Mouse (Mus musculus) layer of hippocampus, postnatal 36 days (tissue): ENCODE results near the gene Eef2. TPM values are rescaled to one million over a fixed set of nuclear protein-coding genes. Genes with fewer than 3 reads are reported as not detected.
A peak's percentile ranks its signal among the peaks of the same experiment; 100 is the strongest.
"Not testable (repeated sequence)": the region's sequence is repeated elsewhere in the genome, so short reads cannot be mapped to it uniquely, and the experiment has no call there.

Source experiments
- DNase-seq, 2 experiments: peaks; one replicate each; pipeline ENCODE4 v3.0.0; 2022
- total RNA-seq, 2 experiments: library from RNA; stranded (reverse); gene quantifications; 2 replicates each; pipeline ENCODE4 v1.2.3; 2021

The Eef2 gene
- total RNA-seq, 2 experiments from 2014 or later = 868 to 892 TPM

GRCm38 (mm10) chr10:81201807-81202758 lies 25.7 kb downstream of the Eef2 start, which contains the start of gene Nmrk2:
Gene Nmrk2, minus strand, starts transcription at chr10:81202051.
- peak in 1 of 2 experiments; percentile 1 for DNase-seq

GRCm38 (mm10) chr10:81202978-81203720 lies 26.7 kb downstream of the Eef2 start:
- DNase-seq = peak in 1 of 2 experiments; percentile 1

- peak in 1 of 2 experiments; percentile 8 for DNase-seq
Observed at GRCm38 (mm10) chr10:81204137-81204536, 27.7 kb downstream of the Eef2 start.

- DNase-seq = no peak
Observed at GRCm38 (mm10) chr10:81210154-81210553, 33.7 kb downstream of the Eef2 start.

GRCm38 (mm10) chr10:81216260-81216659 lies 39.8 kb downstream of the Eef2 start:
- DNase-seq = no peak

- no peak for DNase-seq
Observed at GRCm38 (mm10) chr10:81216810-81217209, 40.4 kb downstream of the Eef2 start.

GRCm38 (mm10) chr10:81217267-81217666 lies 40.8 kb downstream of the Eef2 start:
- not testable (repeated sequence) for DNase-seq

- DNase-seq = peak in 1 of 2 experiments; percentile 36
Observed at GRCm38 (mm10) chr10:81217964-81218363, 41.5 kb downstream of the Eef2 start.

- DNase-seq = no peak
Observed at GRCm38 (mm10) chr10:81221402-81222015, 45.1 kb downstream of the Eef2 start.

GRCm38 (mm10) chr10:81223731-81224130 lies 47.3 kb downstream of the Eef2 start:
- DNase-seq = not testable (repeated sequence)

- no peak for DNase-seq
Observed at GRCm38 (mm10) chr10:81229735-81230437, 53.5 kb downstream of the Eef2 start.

- peak; percentile 84 for DNase-seq
Observed at GRCm38 (mm10) chr10:81230438-81231332, 54.3 kb downstream of the Eef2 start, which contains the start of gene Atcay. Gene Atcay, minus strand, starts transcription at chr10:81230833.

- DNase-seq = no peak
Observed at GRCm38 (mm10) chr10:81231436-81231835, 55.0 kb downstream of the Eef2 start.

Other genes with a start within 250 kb of the Eef2 start
- 10 to 100 TPM; 17.7 to 19.1 TPM for gene Gadd45b, start 246.6 kb upstream of the Eef2 start, total RNA-seq
- 100 to 1,000 TPM; 161 to 175 TPM for gene Gng7, start 161.7 kb upstream of the Eef2 start, total RNA-seq
- gene Diras1, start 151.0 kb upstream of the Eef2 start, total RNA-seq = 10 to 100 TPM; 96.5 to 98.1 TPM
- 10 to 100 TPM; 69.6 to 71.4 TPM for gene Slc39a3, start 139.2 kb upstream of the Eef2 start, total RNA-seq
- 100 to 1,000 TPM; 174 to 175 TPM for gene Sgta, start 116.5 kb upstream of the Eef2 start, total RNA-seq
- 10 to 100 TPM; 48.9 to 55.3 TPM for gene Thop1, start 106.6 kb upstream of the Eef2 start, total RNA-seq
- under 1 TPM; 0.52 to 0.71 TPM for gene Creb3l3, start 77.8 kb upstream of the Eef2 start, total RNA-seq
- 100 to 1,000 TPM; 132 to 141 TPM for gene Map2k2, start 70.7 kb upstream of the Eef2 start, total RNA-seq
- gene Zbtb7a, start 41.4 kb upstream of the Eef2 start, total RNA-seq = 100 to 1,000 TPM; 109 to 116 TPM
- 10 to 100 TPM; 26.2 to 29.8 TPM for gene Pias4, start 8.7 kb upstream of the Eef2 start, total RNA-seq
- gene Dapk3, start 6.4 kb downstream of the Eef2 start, total RNA-seq = 10 to 100 TPM; 65.6 to 77.8 TPM
- gene 4930442H23Rik, start 7.2 kb downstream of the Eef2 start, total RNA-seq = not detected
- under 1 TPM; 0.20 to 0.25 TPM for gene Nmrk2, start 25.4 kb downstream of the Eef2 start, total RNA-seq
- gene Atcay, start 54.2 kb downstream of the Eef2 start, total RNA-seq = 100 to 1,000 TPM; 150 TPM
- 10 to 100 TPM; 65.7 to 70.0 TPM for gene Zfr2, start 56.5 kb downstream of the Eef2 start, total RNA-seq
- 100 to 1,000 TPM; 227 to 236 TPM for gene Matk, start 76.3 kb downstream of the Eef2 start, total RNA-seq
- 10 to 100 TPM; 32.3 to 36.0 TPM for gene Mrpl54, start 90.3 kb downstream of the Eef2 start, total RNA-seq
- gene Apba3, start 90.3 kb downstream of the Eef2 start, total RNA-seq = 10 to 100 TPM; 39.3 to 56.0 TPM
- gene Tjp3, start 115.0 kb downstream of the Eef2 start, total RNA-seq = 1 to 10 TPM in 1 of 2 experiments, under 1 TPM in 1; 0.65 to 1.7 TPM
- gene Pip5k1c, start 116.3 kb downstream of the Eef2 start, total RNA-seq = 100 to 1,000 TPM; 301 to 304 TPM
- gene Cactin, start 144.5 kb downstream of the Eef2 start, total RNA-seq = 10 to 100 TPM; 28.9 to 30.1 TPM
- 1 to 10 TPM in 1 of 2 experiments, under 1 TPM in 1; 0.91 to 1.1 TPM for gene Tbxa2r, start 152.1 kb downstream of the Eef2 start, total RNA-seq
- gene Gipc3, start 166.6 kb downstream of the Eef2 start, total RNA-seq = 1 to 10 TPM; 1.7 to 1.9 TPM
- gene Hmg20b, start 173.8 kb downstream of the Eef2 start, total RNA-seq = 10 to 100 TPM; 27.6 to 35.0 TPM
- 10 to 100 TPM; 43.5 to 48.4 TPM for gene Mfsd12, start 180.9 kb downstream of the Eef2 start, total RNA-seq
- 1 to 10 TPM; 1.6 to 1.9 TPM for gene 4930404N11Rik, start 189.2 kb downstream of the Eef2 start, total RNA-seq
- gene Fzr1, start 201.9 kb downstream of the Eef2 start, total RNA-seq = 10 to 100 TPM; 61.5 to 68.9 TPM
- gene Dohh, start 207.8 kb downstream of the Eef2 start, total RNA-seq = 10 to 100 TPM; 72.5 to 76.9 TPM
- 1 to 10 TPM; 4.0 to 6.6 TPM for gene Gm48551, start 207.8 kb downstream of the Eef2 start, total RNA-seq
- gene Gm48552, start 212.4 kb downstream of the Eef2 start, total RNA-seq = 1 to 10 TPM; 4.5 to 7.1 TPM
- gene Smim24, start 216.4 kb downstream of the Eef2 start, total RNA-seq = 1 to 10 TPM; 1.6 to 1.7 TPM